Mouse (Mus musculus) hindbrain, embryonic 15.5 days (tissue): ENCODE measurements around the gene Zgpat. TPM values are rescaled to one million over a fixed set of nuclear protein-coding genes. Genes with fewer than 3 reads are reported as not detected.

ENCODE experiments used
- ATAC-seq: fragments of 200-750 bp; cut with Nextera tagmentation; 2 replicates; pipeline ENCODE4 v1.8.0; 2017; ENCODE audit warnings: low read depth, moderate number of reproducible peaks, moderate TSS enrichment; ENCODE audit not compliant: low FRiP score
- H3K27ac ChIP-seq: fragments of 300-500 bp; sonication (generic); replicated peaks from 2 replicates; pipeline ENCODE4 v1.5.1; 2015; ENCODE audit warnings: mild to moderate bottlenecking, inconsistent platforms
- H3K27me3 ChIP-seq: fragments of 300-500 bp; sonication (generic); 2 replicates; pipeline ENCODE4 v1.6.1; 2015; ENCODE audit warnings: control low read depth, inconsistent platforms
- H3K36me3 ChIP-seq: fragments of 300-500 bp; sonication (generic); 2 replicates; pipeline ENCODE4 v1.6.1; 2015; ENCODE audit warnings: control low read depth, inconsistent platforms
- H3K4me1 ChIP-seq: fragments of 300-500 bp; sonication (generic); replicated peaks from 2 replicates; pipeline ENCODE4 v1.6.1; 2015; ENCODE audit warnings: control low read depth, inconsistent platforms
- H3K4me2 ChIP-seq: fragments of 300-500 bp; sonication (generic); 2 replicates; pipeline ENCODE4 v1.6.1; 2015; ENCODE audit warnings: moderate library complexity, mild to moderate bottlenecking, inconsistent platforms
- H3K4me3 ChIP-seq: fragments of 300-500 bp; sonication (generic); 2 replicates; pipeline ENCODE4 v1.5.1; 2015; ENCODE audit warnings: mild to moderate bottlenecking, inconsistent platforms
- H3K9ac ChIP-seq: fragments of 300-500 bp; sonication (generic); 2 replicates; pipeline ENCODE4 v1.6.1; 2015; ENCODE audit warnings: inconsistent platforms
- H3K9me3 ChIP-seq: fragments of 300-500 bp; sonication (generic); 2 replicates; pipeline ENCODE4 v1.6.1; 2016; ENCODE audit warnings: control low read depth, inconsistent platforms
- WGBS: fragments of 180-500 bp; shearing (Covaris S2); methylation state at CpG from one replicate; pipeline ENCODE4 v1.1.7; 2015; 5-methylcytosine and 5-hydroxymethylcytosine counted together
- polyA plus RNA-seq: library from polyadenylated mRNA; unstranded; fragments of >200 nt; fragmentation: Nextera tagmentation; extraction: Ambion mirVana; gene quantifications from 2 replicates; pipeline ENCODE4 v1.2.1, GENCODE M21; 2015

Gene Zgpat
- polyA plus RNA-seq, 1 experiment from 2014 or later = 84.9 TPM

- no peaks in the 10 kb centered on the region for H3K9me3 ChIP-seq
- H3K36me3 ChIP-seq = peaks cover 34% of the 10 kb centered on the region
- 0 out of 2 replicates have a peak, but pooled peaks cover 12% of the 10 kb centered on the region for H3K4me1 ChIP-seq
- H3K27me3 ChIP-seq = no peaks in the 10 kb centered on the region
- no peak overlapping the region for H3K4me3 ChIP-seq
- 73% methylated on average over 3 of the region's 4 CpGs for WGBS
- ATAC-seq = no peak
- no peak overlapping the region for H3K9ac ChIP-seq
- H3K4me2 ChIP-seq = no peak overlapping the region
- H3K27ac ChIP-seq = no peak overlapping the region
Observed at GRCm38 (mm10) chr2:181386663-181387210, 22.0 kb downstream of the Zgpat start.

GRCm38 (mm10) chr2:181390136-181390870, 25.6 kb downstream of the Zgpat start:
- Histone ChIP-seq H3K27ac (no peak overlapping the region), H3K36me3 (peaks cover 24% of the 10 kb centered on the region), H3K9ac (no peak overlapping the region), H3K4me2 (no peak overlapping the region), H3K4me1 (0 out of 2 replicates have a peak, but pooled peaks cover 7% of the 10 kb centered on the region), H3K27me3 (no peaks in the 10 kb centered on the region), H3K4me3 (no peak overlapping the region), H3K9me3 (no peaks in the 10 kb centered on the region)
- 89% methylated on average over 4 of the region's 4 CpGs for WGBS
- no peak for ATAC-seq

- no peak overlapping the region for H3K4me3 ChIP-seq
- 0 out of 2 replicates have a peak, but pooled peaks cover 2% of the 10 kb centered on the region for H3K4me1 ChIP-seq
- H3K4me2 ChIP-seq = no peak overlapping the region
- ATAC-seq = no peak
- no peak overlapping the region for H3K27ac ChIP-seq
- H3K36me3 ChIP-seq = peaks cover 22% of the 10 kb centered on the region
- H3K27me3 ChIP-seq = no peaks in the 10 kb centered on the region
- WGBS = 88% methylated on average over 15 of the region's 15 CpGs
- H3K9me3 ChIP-seq = no peaks in the 10 kb centered on the region
- no peak overlapping the region for H3K9ac ChIP-seq
Observed at GRCm38 (mm10) chr2:181391022-181391421, 26.3 kb downstream of the Zgpat start.

GRCm38 (mm10) chr2:181391541-181391940, 26.8 kb downstream of the Zgpat start:
- Histone ChIP-seq H3K27me3 (no peaks in the 10 kb centered on the region), H3K4me1 (no peaks in the 10 kb centered on the region), H3K9me3 (no peaks in the 10 kb centered on the region), H3K4me3 (no peak overlapping the region), H3K27ac (no peak overlapping the region), H3K4me2 (no peak overlapping the region), H3K9ac (no peak overlapping the region), H3K36me3 (peaks cover 19% of the 10 kb centered on the region)
- ATAC-seq = no peak
- WGBS = 72% methylated on average over 2 of the region's 2 CpGs

- Histone ChIP-seq H3K36me3 (peaks cover 19% of the 10 kb centered on the region), H3K4me3 (no peak overlapping the region), H3K4me2 (no peak overlapping the region), H3K27ac (no peak overlapping the region), H3K4me1 (no peaks in the 10 kb centered on the region), H3K9me3 (no peaks in the 10 kb centered on the region), H3K27me3 (no peaks in the 10 kb centered on the region), H3K9ac (no peak overlapping the region)
- WGBS = 31% methylated on average over 4 of the region's 4 CpGs
- ATAC-seq = peak; percentile 76
Observed at GRCm38 (mm10) chr2:181392600-181393213, 28.0 kb downstream of the Zgpat start.

GRCm38 (mm10) chr2:181394086-181394485, 29.4 kb downstream of the Zgpat start:
- no peak overlapping the region for H3K4me3 ChIP-seq
- no peaks in the 10 kb centered on the region for H3K4me1 ChIP-seq
- 96% methylated on average over 3 of the region's 3 CpGs for WGBS
- no peaks in the 10 kb centered on the region for H3K9me3 ChIP-seq
- no peak overlapping the region for H3K9ac ChIP-seq
- H3K27me3 ChIP-seq = no peaks in the 10 kb centered on the region
- no peak for ATAC-seq
- H3K36me3 ChIP-seq = peaks cover 19% of the 10 kb centered on the region
- no peak overlapping the region for H3K4me2 ChIP-seq
- no peak overlapping the region for H3K27ac ChIP-seq

- H3K9me3 ChIP-seq = no peaks in the 10 kb centered on the region
- WGBS = 57% methylated on average over 5 of the region's 5 CpGs
- ATAC-seq = no peak
Observed at GRCm38 (mm10) chr2:181397207-181397761, 32.6 kb downstream of the Zgpat start.

GRCm38 (mm10) chr2:181401497-181401896, 36.8 kb downstream of the Zgpat start:
- Histone ChIP-seq H3K4me1 (no peaks in the 10 kb centered on the region), H3K4me2 (no peak overlapping the region), H3K27ac (no peak overlapping the region), H3K9ac (no peak overlapping the region), H3K36me3 (peaks cover 8% of the 10 kb centered on the region; the same call in 1 of the 2 replicates), H3K27me3 (no peaks in the 10 kb centered on the region), H3K9me3 (no peaks in the 10 kb centered on the region), H3K4me3 (no peak overlapping the region)
- 21% methylated on average over 1 of the region's 1 CpGs for WGBS
- ATAC-seq = no peak

More at GRCm38 (mm10) chr2:181397207-181397761, 32.6 kb downstream of the Zgpat start:
- peaks cover 8% of the 10 kb centered on the region for H3K36me3 ChIP-seq
- no peak overlapping the region for H3K4me2 ChIP-seq
- H3K4me3 ChIP-seq = no peak overlapping the region
- no peaks in the 10 kb centered on the region for H3K27me3 ChIP-seq
- H3K9ac ChIP-seq = no peak overlapping the region
- no peak overlapping the region for H3K27ac ChIP-seq
- H3K4me1 ChIP-seq = no peaks in the 10 kb centered on the region

GRCm38 (mm10) chr2:181403722-181404121, 39.0 kb downstream of the Zgpat start:
- H3K4me3 ChIP-seq = no peak overlapping the region
- H3K9ac ChIP-seq = no peak overlapping the region
- no peaks in the 10 kb centered on the region for H3K27me3 ChIP-seq
- no peak for ATAC-seq
- H3K9me3 ChIP-seq = no peaks in the 10 kb centered on the region
- peaks cover 8% of the 10 kb centered on the region; the same call in 1 of the 2 replicates for H3K36me3 ChIP-seq
- no peaks in the 10 kb centered on the region for H3K4me1 ChIP-seq
- no peak overlapping the region for H3K4me2 ChIP-seq
- 93% methylated on average over 3 of the region's 3 CpGs for WGBS
- H3K27ac ChIP-seq = no peak overlapping the region

GRCm38 (mm10) chr2:181409643-181410042, 44.9 kb downstream of the Zgpat start:
- Histone ChIP-seq H3K4me1 (peaks cover 4% of the 10 kb centered on the region), H3K4me3 (no peak overlapping the region), H3K27me3 (no peaks in the 10 kb centered on the region), H3K36me3 (peaks cover 6% of the 10 kb centered on the region; the same call in 1 of the 2 replicates), H3K9me3 (no peaks in the 10 kb centered on the region), H3K4me2 (no peak overlapping the region), H3K9ac (no peak overlapping the region), H3K27ac (no peak overlapping the region)
- WGBS = 85% methylated on average over 7 of the region's 7 CpGs
- ATAC-seq = no peak

- no peaks in the 10 kb centered on the region for H3K27me3 ChIP-seq
- H3K9me3 ChIP-seq = no peaks in the 10 kb centered on the region
- H3K4me2 ChIP-seq = no peak overlapping the region
- 0 out of 2 replicates have a peak overlapping the region, but pooled peaks have one; percentile 9 for H3K27ac ChIP-seq
- WGBS = 33% methylated on average over 4 of the region's 4 CpGs
- H3K4me1 ChIP-seq = peaks cover 4% of the 10 kb centered on the region
- ATAC-seq = peak; percentile 65; the same call in 1 of the 2 replicates
- no peaks in the 10 kb centered on the region for H3K36me3 ChIP-seq
- no peak overlapping the region for H3K9ac ChIP-seq
- no peak overlapping the region for H3K4me3 ChIP-seq
Observed at GRCm38 (mm10) chr2:181410760-181411473, 46.2 kb downstream of the Zgpat start.
